Mouse (Mus musculus) kidney, postnatal 25 days (tissue): ENCODE results near the gene Megf6.

Experiments used
- DNase-seq, 2 experiments: peaks; one replicate each; pipeline ENCODE4 v3.0.0; 2021; ENCODE audit warnings: mixed read lengths in 2 of 2

Megf6 gene

DNA sequence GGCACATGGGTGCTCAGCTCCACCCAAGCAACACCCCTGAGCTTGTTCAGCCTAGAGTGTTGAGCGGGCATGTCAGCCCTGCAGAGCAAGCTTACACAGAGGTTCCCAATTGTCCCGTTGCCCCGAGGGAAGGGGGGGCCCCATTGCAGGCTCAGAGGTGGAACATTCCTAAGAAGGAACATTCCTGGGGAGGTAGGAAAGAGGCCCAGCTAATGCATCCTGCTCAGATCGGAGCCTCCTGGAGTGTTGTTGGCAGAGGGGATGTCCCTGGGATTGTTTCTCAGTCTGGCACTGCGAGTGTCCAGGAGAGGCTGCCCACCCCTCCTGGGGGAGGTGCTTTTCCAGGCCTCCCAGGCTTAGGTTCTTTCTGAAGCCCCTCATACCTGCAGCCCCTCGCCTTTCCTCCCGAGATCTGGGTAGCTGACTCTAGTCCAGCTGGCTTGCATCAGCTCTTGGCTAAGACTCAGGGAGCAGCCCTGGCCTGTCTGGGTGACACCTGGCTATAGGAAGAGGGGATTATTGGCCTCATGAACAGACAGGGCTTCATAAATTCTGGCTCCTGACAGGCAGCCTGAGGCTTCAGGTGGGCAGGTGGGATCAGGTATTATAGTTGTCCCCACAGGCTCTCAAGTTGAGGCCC, 47.3 kb downstream of the Megf6 start:
- DNase-seq = no peak

GRCm38 (mm10) chr4:154222773-154223172, 52.2 kb downstream of the Megf6 start:
- peak in 1 of 2 experiments; percentile 32 for DNase-seq

GRCm38 (mm10) chr4:154224267-154224969, 53.9 kb downstream of the Megf6 start:
- no peak for DNase-seq

- no peak for DNase-seq
Measured at GRCm38 (mm10) chr4:154224970-154225309, 54.4 kb downstream of the Megf6 start.

DNA sequence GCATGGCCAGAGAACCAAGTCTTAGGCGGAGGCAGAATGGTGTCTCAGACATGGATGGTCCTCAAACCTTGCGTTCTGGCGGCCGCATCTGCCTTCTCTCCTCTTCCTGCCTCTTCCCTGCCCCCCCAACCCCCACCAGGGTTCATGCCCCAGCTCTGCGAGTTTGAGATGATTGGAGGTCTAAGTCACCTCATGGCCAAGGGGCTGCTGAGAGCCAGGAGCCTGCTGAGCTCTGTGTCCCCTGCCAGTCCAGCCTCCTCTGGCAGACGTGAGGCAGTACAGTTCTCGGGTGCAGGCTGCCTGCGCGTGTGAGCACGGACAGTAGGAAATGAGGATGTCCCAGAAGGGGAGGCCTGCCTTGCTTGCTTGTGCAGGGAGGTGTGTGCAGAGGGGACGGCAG, 56.1 kb downstream of the Megf6 start:
- DNase-seq = no peak

DNA sequence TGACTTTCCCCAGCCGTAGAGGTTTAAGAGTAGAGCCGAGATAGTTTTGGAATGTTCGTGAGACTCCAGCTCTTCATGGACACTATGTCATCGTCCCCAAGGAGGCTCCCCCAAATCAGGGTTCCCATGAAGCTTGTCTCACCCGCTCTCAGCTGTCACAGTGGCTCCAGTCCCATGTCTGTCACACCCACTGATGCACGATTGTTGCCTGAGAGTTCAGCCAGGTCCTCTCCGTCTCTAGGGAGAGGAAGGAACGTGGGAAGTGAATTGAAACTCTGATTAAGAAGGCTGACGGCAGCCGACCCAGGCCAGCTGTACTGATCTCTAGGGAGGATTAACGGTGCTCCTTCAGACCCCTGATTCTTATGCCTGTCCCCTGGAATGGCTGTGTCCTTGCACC, 57.8 kb downstream of the Megf6 start:
- no peak for DNase-seq

DNA sequence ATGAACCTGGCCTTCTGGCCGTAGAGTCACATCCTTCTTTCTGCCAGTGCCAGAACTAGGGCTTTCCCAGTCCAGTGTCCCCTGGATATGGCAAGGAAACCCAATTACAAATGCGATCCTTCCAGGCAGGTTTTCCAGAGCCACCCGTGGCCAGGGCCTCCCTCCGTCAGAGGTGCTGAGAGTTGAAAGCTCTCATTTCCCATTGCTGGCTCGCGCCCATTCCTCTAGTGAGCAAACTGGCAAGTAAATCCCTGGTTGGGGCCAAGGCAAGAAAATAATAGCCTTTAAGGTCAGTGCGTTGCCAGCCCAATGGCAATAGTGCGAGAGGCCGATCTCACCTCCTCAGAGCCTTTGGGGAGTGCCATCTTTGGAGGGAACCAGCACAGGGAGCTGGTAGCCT, 59.0 kb downstream of the Megf6 start:
- DNase-seq = no peak

GRCm38 (mm10) chr4:154231380-154231779, 60.9 kb downstream of the Megf6 start:
- DNase-seq = no peak

DNA sequence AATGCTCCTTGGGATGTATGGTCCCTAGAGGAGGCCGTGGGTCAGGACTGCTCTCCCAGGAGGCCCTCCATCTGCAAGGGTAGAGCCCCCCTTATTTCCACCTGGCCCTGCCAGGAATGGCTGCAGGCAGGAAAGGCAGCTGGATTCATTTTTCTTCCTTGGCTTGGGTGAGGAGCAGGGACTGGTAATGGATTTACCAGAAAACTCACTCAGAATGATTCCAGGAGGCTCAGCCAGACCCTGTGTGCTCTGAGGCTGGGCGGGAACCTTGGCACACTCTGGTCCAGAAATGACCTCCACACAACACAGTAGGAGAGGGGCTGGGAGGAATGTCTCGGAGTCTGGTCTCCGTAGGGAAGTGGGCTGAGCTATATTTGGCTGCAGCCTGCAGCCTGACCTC, 61.8 kb downstream of the Megf6 start:
- no peak for DNase-seq

GRCm38 (mm10) chr4:154236001-154236400, 65.5 kb downstream of the Megf6 start:
- DNase-seq = no peak

DNA sequence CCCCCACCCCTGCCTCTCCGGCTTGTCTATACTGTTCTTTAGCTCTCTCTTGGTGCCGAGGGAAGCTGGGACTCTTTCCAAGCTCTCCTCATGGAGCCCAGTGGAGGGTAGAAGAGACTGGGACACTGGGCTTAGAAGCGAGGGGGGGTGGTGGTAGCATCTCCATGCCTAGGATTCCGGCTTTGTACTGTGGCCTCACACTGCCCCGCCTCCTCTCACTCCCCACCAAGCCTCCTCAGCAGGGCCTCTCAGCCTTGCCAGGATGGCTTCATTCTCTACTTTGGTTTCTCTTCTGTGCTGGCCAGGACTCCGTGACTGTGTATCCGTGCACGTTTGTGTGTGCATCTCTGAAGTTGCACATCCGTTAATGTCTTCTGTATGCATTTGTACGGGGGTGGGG, 66.4 kb downstream of the Megf6 start:
- no peak for DNase-seq

DNA sequence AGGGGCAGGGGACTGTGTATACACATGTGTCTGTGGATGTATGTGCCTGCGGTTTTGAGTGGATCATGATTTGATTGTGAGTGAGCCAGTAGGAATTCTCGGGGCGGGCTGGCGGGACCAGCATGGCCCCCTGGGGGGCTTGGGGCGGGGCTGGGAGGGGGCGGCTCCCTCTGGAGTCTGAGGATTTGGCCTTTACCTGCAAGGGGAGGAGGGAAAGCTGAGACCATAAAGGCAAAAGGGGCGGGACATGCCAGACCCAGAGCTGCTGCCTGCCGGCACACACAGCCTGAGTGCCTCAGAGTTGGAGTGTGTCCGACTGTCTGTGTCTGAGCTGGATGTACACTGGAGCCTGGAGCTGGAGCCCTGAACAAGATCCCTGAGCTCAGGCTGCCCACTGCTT, 66.8 kb downstream of the Megf6 start:
- DNase-seq = no peak

GRCm38 (mm10) chr4:154239199-154239598, 68.7 kb downstream of the Megf6 start:
- no peak for DNase-seq

DNA sequence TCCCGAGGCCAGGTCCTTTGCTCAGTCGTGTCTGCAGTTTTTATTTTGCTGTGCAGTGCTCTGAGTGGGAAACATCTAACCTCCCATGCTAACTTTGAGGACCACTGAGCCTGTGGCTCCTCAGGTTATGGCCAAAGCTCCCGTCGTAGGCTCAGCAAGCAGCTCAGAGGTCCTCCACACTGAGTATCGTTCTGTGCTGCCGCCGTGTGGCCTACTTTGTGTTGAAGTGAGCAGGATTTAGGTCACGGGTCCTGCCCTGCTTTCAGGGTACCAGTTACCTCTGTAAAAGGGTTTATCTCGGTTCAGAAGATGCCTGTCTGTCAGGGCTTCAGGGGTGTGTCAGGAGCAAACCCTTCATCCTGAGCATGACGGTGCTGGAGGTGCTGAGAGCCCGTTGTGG, 70.1 kb downstream of the Megf6 start:
- DNase-seq = no peak

DNA sequence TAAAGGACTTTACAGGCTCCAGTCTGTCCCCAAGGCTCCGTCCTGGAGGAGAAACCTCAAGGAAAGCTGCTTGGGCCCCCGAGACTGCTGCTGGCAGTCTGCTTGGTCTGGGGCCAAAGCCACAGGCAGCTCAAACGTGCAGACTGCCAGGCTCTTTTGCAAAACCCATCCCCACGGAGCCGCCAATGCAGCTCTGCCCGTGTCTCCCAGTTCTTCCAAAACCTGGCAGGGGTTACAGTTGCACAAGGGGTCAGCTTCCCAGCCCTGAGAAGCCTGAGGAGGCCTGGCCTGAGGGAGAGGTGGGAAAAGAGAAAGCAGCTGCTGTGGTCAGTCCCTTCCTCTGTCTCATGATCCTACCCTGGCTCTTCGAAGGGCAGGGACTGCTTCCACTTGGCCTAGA, 74.8 kb downstream of the Megf6 start:
- no peak for DNase-seq

DNA sequence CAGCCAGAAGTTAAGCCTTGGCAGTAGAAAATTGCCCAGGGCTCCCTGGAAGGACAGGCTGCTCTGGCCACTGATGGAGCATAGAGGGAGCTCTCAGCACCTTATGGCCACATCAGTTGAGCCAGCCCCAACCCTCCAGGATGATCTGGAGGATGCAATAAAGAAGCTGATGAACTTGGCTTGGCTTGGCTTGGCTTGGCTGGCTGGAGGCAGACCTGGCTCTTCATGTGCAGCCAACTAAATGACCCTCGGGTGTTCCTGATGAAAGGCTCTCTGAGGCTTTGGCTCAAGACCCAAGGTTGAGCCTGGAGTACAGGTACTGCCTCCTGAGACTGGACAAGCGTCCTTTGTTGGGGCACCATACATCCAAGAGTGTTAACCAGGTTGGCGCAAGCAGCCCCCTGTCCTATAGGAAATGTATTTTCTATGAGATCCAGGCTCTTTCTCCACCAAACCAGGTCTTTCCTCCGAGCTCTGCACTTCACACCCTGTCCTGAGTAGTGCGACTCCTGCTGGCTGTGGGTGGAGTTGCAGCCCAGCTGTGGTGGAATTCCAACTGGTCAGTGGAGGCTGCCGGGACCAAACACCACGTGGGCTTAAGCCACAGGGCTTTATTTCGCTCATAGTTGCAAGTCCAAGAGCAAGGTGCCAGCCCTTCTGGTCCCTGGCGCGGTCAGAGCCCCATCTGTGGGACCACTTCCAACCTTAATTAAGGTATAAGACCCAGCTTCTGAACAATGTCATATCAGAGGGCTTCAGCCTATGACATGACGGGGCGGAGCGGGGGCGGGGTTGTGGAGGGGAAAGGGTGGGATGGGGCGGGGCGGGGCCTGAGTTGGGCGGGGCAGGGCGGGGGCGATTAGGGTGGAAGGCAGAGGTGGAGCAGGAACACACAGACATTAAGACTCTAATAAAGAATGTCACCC, 75.8 kb downstream of the Megf6 start:
- DNase-seq = peak; percentile 85 to 88

DNA sequence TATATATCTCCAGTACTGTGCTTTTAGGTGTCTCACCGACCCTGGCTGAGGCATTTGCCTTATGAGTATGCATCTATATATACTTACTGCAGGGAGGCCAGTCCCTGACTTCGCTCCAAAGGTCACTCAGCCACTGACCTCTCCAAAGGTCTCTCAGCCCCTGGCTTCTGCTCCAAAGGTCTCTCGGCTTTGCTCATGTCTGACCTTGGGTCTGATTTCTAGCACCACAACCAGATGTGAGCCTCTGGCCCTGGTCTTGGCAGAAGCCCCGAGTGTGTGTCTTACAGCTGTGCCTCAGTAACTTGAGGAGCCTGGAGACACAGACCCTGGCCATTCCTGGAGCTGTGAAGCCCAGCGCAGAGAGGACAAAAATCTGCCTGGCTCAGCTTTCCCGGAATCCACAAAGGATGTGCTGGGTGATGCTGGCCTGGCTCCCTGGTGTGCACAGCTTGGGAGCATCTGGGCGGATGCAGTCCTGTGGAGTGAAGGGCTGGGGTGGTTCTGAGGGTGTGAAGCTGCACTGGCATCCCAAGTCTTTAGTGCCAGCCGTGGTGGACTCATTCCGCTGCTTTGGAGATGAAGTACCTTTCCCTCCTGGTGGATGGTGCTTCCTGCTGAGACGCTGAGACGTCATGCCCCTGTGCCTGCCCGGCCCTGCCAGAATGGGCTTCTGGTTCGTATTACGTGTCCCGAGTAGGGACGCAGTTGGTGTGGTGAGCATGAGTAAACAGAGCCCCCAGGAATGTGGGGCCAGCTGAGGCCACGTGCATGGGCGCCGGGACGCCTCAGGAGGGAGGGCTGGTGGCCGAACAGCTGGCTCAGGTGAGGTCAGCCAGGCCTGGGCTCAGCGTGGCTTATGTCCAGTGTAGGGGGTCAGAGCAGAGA, 76.9 kb downstream of the Megf6 start:
- DNase-seq = no peak

GRCm38 (mm10) chr4:154248092-154248805, 77.7 kb downstream of the Megf6 start:
- DNase-seq = no peak

GRCm38 (mm10) chr4:154249316-154249715, 78.8 kb downstream of the Megf6 start:
- no peak for DNase-seq

DNA sequence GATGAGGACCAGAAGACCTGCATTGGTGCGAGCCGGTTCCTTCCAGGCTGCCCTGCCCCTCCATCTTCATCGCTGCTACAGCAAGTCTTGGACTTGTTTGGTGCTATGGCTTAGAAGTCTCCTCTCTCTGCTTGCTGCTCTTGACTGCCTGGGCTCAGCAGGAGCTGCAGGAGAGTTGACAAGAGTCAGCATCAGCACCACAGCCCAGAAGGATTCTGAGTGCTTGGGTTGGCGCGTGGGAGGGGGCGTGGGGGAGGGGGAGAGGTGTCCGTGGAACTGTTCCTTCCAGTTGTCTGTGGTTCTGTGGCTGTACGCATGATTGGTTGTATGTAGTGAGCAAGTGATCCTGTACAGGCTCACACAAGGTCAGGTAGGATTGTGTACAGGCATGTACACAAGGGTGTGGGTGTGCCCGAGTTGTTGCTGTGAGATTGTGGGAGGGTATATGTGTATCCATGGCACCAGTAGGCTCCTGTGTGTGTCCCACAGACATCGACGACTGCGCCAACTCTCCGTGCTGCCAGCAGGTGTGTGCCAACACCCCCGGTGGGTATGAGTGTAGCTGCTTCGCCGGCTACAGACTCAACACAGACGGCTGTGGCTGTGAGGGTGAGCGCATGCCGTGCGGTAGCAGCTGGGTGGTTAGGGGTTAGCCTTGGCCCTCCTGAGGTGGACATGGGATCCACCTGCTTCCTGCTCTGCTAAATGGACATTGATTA, 82.2 kb downstream of the Megf6 start:
- DNase-seq = no peak

DNA sequence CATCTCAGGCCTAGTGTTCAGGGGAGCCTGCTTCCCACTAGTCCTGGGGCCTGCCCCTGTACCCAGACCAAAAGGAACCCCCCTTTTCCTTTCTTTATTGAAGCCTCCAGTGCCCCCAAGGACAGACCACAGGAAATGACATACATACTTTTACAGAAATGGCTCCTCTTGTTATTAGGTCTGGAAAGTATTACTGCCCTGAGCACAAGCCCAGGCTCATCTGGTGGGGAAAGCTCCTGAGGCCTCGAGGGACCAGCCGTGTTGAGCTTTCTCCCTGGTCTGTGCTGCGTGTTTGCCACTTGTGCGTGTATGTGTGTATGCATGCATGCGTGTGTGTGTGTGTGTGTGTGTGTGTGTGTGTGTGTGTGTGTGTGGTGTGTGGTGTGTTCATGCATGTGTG, 90.2 kb downstream of the Megf6 start:
- DNase-seq = no peak
